Mouse (Mus musculus) lung, postnatal 10 days (tissue): Measurements from ENCODE around the gene Tmem220.
A peak's percentile ranks its signal among the peaks of the same experiment; 100 is the strongest.

Source experiments
- DNase-seq: peaks from one replicate; pipeline ENCODE4 v3.0.0; 2021

Gene Tmem220

GRCm38 (mm10) chr11:67062726-67063125 lies 37.8 kb downstream of the Tmem220 start:
- DNase-seq = no peak

DNA sequence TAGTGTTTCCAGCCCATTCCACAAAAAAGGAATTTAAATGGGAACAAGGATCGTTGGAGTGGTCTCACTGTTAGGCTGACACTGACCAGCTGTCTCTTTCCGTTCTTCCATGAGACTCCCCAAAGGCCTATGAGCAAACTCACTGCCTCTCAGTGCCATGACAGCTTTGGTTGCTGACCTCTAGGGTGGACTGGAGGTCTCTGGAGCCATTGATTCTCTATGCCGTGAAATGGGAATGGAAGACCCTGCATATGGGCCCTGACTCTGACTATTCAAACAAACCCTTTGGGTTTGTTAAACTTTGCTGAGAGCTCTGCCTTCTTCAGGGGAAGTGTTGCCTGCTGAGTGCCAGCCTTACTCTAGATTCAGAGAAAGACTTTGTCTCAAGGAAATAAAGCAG lies 42.8 kb downstream of the Tmem220 start:
- DNase-seq = no peak

- no peak for DNase-seq
Measured at GRCm38 (mm10) chr11:67072615-67073130, 47.7 kb downstream of the Tmem220 start.

GRCm38 (mm10) chr11:67075036-67075435 lies 50.1 kb downstream of the Tmem220 start:
- no peak for DNase-seq

GRCm38 (mm10) chr11:67076781-67077180 lies 51.8 kb downstream of the Tmem220 start:
- no peak for DNase-seq

GRCm38 (mm10) chr11:67077435-67077834 lies 52.5 kb downstream of the Tmem220 start:
- no peak for DNase-seq

GRCm38 (mm10) chr11:67078000-67078399 lies 53.0 kb downstream of the Tmem220 start, which contains the start of gene Myh3:
Gene Myh3, plus strand, starts transcription at chr11:67078300.
- DNase-seq = no peak

- no peak for DNase-seq
Measured at GRCm38 (mm10) chr11:67078888-67079287, 53.9 kb downstream of the Tmem220 start.

DNA sequence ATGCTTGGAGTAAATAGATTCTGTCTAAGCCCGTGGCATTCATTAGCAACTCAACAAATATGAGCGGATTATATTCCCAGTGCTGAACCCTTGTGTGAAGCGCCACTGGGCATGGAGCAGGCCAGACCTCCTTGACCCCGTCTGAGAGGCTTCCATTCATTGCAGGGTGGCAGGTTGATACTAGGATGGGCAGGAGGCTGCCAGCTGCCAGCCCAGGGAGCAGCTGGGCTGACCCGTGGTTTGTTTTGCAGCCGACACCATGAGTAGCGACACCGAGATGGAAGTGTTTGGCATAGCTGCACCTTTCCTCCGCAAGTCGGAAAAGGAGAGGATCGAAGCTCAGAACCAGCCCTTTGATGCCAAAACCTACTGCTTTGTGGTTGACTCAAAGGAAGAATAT lies 54.8 kb downstream of the Tmem220 start:
- DNase-seq = no peak

GRCm38 (mm10) chr11:67080168-67080567 lies 55.2 kb downstream of the Tmem220 start:
- DNase-seq = peak; percentile 78

DNA sequence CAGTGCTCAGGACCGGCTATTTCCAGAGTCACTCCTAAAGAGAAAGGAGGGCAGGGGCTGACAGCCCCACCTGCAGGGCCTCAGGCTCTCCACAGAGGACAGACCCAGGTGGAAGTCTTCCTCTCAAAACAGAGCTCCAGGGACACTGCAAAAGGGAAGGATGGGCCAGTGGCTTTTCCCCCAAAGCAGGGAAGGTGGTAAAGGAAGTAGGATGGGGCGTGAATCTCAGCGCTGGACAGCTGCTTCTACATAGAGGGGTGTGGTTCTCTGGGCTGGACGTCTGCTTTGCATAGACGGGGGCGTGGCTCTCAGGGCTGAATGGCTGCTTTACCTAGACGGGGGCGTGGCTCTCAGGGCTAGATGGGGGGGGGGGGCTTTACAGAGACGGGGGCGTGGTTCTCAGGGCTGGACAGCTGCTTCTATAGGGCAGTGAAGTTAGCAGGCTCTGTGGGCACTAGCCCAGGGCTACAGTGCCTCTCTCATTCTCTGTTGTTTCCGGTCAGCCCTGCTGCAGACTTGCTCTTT lies 56.2 kb downstream of the Tmem220 start:
- peak; percentile 55 for DNase-seq

DNA sequence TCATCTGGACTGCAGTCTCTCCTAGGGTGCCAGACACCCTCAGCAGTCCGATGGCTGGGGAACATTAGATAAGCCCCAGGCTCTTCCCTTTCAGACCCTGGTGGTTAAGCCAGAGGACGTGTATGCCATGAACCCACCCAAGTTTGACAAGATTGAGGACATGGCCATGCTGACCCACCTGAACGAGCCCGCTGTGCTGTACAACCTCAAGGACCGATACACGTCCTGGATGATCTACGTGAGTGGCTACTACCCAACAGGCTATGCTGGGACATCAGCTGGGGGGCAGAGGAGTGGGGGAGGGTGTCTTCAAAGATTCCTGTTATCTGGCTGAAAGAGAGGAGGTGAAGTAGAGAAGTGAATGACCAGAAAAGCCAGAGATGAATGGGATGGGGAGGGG lies 57.2 kb downstream of the Tmem220 start:
- no peak for DNase-seq

DNA sequence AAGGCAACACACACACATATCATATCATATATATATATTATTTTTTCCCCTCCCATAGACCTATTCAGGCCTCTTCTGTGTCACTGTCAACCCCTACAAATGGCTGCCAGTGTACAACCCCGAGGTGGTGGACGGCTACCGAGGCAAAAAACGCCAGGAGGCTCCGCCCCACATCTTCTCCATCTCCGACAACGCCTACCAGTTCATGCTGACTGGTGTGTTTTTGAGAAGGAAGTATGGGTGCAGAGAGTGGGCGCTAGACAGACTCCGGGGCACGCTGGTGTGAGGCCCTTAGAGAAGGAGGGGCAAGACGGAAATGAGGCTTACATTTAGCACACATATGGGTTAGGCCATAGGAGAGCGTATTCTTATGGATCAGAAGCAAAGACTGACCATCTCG lies 57.8 kb downstream of the Tmem220 start:
- no peak for DNase-seq

GRCm38 (mm10) chr11:67083239-67083638 lies 58.3 kb downstream of the Tmem220 start:
- no peak for DNase-seq

GRCm38 (mm10) chr11:67083712-67084340 lies 58.9 kb downstream of the Tmem220 start:
- DNase-seq = no peak
